Mouse (Mus musculus) neural tube, embryonic 15.5 days (tissue): ENCODE results near the gene Tpm1. TPM values are rescaled to one million over a fixed set of nuclear protein-coding genes. Genes with fewer than 3 reads are reported as not detected.
A peak's percentile ranks its signal among the peaks of the same experiment; 100 is the strongest.

Experiments used
- ATAC-seq: fragments of 200-750 bp; cut with Nextera tagmentation; 2 replicates; pipeline ENCODE4 v1.8.0; 2017; ENCODE audit warnings: mild to moderate bottlenecking, moderate TSS enrichment, moderate library complexity; ENCODE audit not compliant: low FRiP score
- H3K27ac ChIP-seq: fragments of 300-500 bp; sonication (generic); replicated peaks from 2 replicates; pipeline ENCODE4 v1.5.1; 2015; ENCODE audit warnings: mild to moderate bottlenecking, inconsistent platforms
- H3K27me3 ChIP-seq: fragments of 300-500 bp; sonication (generic); replicated peaks from 2 replicates; pipeline ENCODE4 v1.6.1; 2015; ENCODE audit warnings: inconsistent platforms
- H3K36me3 ChIP-seq: fragments of 300-500 bp; sonication (generic); 2 replicates; pipeline ENCODE4 v1.6.1; 2015; ENCODE audit warnings: inconsistent platforms
- H3K4me1 ChIP-seq: fragments of 300-500 bp; sonication (generic); 2 replicates; pipeline ENCODE4 v1.6.1; 2015; ENCODE audit warnings: inconsistent platforms
- H3K4me2 ChIP-seq: fragments of 300-500 bp; sonication (generic); 2 replicates; pipeline ENCODE4 v1.6.1; 2015; ENCODE audit warnings: inconsistent platforms, mild to moderate bottlenecking, moderate library complexity
- H3K4me3 ChIP-seq: fragments of 300-500 bp; sonication (generic); replicated peaks from 2 replicates; pipeline ENCODE4 v1.5.1; 2015; ENCODE audit warnings: mild to moderate bottlenecking, inconsistent platforms
- H3K9ac ChIP-seq: fragments of 300-500 bp; sonication (generic); replicated peaks from 2 replicates; pipeline ENCODE4 v1.6.1; 2015; ENCODE audit warnings: mild to moderate bottlenecking, inconsistent platforms
- H3K9me3 ChIP-seq: fragments of 300-500 bp; sonication (generic); replicated peaks from 2 replicates; pipeline ENCODE4 v1.6.1; 2016; ENCODE audit warnings: inconsistent platforms
- whole genome bisulfite sequencing: fragments of 180-500 bp; shearing (Covaris S2); methylation state at CpG from one replicate; pipeline ENCODE4 v1.1.7; 2015; ENCODE audit warnings: mixed read lengths; 5-methylcytosine and 5-hydroxymethylcytosine counted together
- polyA plus RNA-seq: library from polyadenylated mRNA; unstranded; fragments of >200 nt; fragmentation: Nextera tagmentation; extraction: Ambion mirVana; gene quantifications from 2 replicates; pipeline ENCODE4 v1.2.1, GENCODE M21; 2015

Tpm1 gene
- polyA plus RNA-seq, 1 experiment from 2014 or later, result 230 TPM

- no peak for ATAC-seq
- Histone ChIP-seq H3K9ac (no peak overlapping the region), H3K27ac (no peak overlapping the region), H3K9me3 (0 out of 2 replicates have a peak, but pooled peaks cover 3% of the 10 kb centered on the region), H3K4me2 (no peak overlapping the region), H3K4me1 (peaks cover 20% of the 10 kb centered on the region), H3K36me3 (peaks cover 50% of the 10 kb centered on the region), H3K27me3 (no peaks in the 10 kb centered on the region), H3K4me3 (no peak overlapping the region)
- 89% methylated on average over 12 of the region's 12 CpGs for WGBS
Observed at GRCm38 (mm10) chr9:67035957-67036451, 13.2 kb downstream of the Tpm1 start.

- Histone ChIP-seq H3K27me3 (no peaks in the 10 kb centered on the region), H3K9ac (no peak overlapping the region), H3K4me3 (no peak overlapping the region), H3K9me3 (0 out of 2 replicates have a peak, but pooled peaks cover 3% of the 10 kb centered on the region), H3K4me1 (peaks cover 8% of the 10 kb centered on the region), H3K36me3 (peaks cover 63% of the 10 kb centered on the region), H3K27ac (no peak overlapping the region), H3K4me2 (no peak overlapping the region)
- ATAC-seq, result no peak
- 95% methylated on average over 4 of the region's 4 CpGs for WGBS
Observed at GRCm38 (mm10) chr9:67034677-67035076, 14.5 kb downstream of the Tpm1 start.

- H3K36me3 ChIP-seq, result peaks cover 78% of the 10 kb centered on the region
- 0 out of 2 replicates have a peak, but pooled peaks cover 3% of the 10 kb centered on the region for H3K9me3 ChIP-seq
- H3K4me3 ChIP-seq, result no peak overlapping the region
- peaks cover 12% of the 10 kb centered on the region; the same call in 1 of the 2 replicates for H3K4me1 ChIP-seq
- H3K27ac ChIP-seq, result no peak overlapping the region
- WGBS, result 91% methylated on average over 10 of the region's 10 CpGs
- no peak overlapping the region for H3K4me2 ChIP-seq
- H3K9ac ChIP-seq, result no peak overlapping the region
- no peak for ATAC-seq
- H3K27me3 ChIP-seq, result no peaks in the 10 kb centered on the region
Observed at GRCm38 (mm10) chr9:67033016-67033415, 16.2 kb downstream of the Tpm1 start.

GRCm38 (mm10) chr9:67032611-67033010, 16.6 kb downstream of the Tpm1 start:
- WGBS, result 97% methylated on average over 15 of the region's 15 CpGs
- ATAC-seq, result no peak
- Histone ChIP-seq H3K4me2 (no peak overlapping the region), H3K4me3 (no peak overlapping the region), H3K9ac (no peak overlapping the region), H3K27ac (no peak overlapping the region), H3K27me3 (no peaks in the 10 kb centered on the region), H3K9me3 (0 out of 2 replicates have a peak, but pooled peaks cover 3% of the 10 kb centered on the region), H3K4me1 (peaks cover 12% of the 10 kb centered on the region; the same call in 1 of the 2 replicates), H3K36me3 (peaks cover 80% of the 10 kb centered on the region)

- H3K27me3 ChIP-seq, result no peaks in the 10 kb centered on the region
- no peak for ATAC-seq
- no peak overlapping the region for H3K9ac ChIP-seq
- WGBS, result 96% methylated on average over 13 of the region's 13 CpGs
- H3K4me1 ChIP-seq, result peaks cover 9% of the 10 kb centered on the region; the same call in 1 of the 2 replicates
- no peaks in the 10 kb centered on the region for H3K9me3 ChIP-seq
- no peak overlapping the region for H3K4me3 ChIP-seq
- H3K36me3 ChIP-seq, result peaks cover 86% of the 10 kb centered on the region
- no peak overlapping the region for H3K4me2 ChIP-seq
- no peak overlapping the region for H3K27ac ChIP-seq
Observed at GRCm38 (mm10) chr9:67029518-67029917, 19.7 kb downstream of the Tpm1 start.

GRCm38 (mm10) chr9:67028929-67029328, 20.3 kb downstream of the Tpm1 start:
- peaks cover 83% of the 10 kb centered on the region for H3K36me3 ChIP-seq
- no peak for ATAC-seq
- WGBS, result 82% methylated on average over 4 of the region's 4 CpGs

GRCm38 (mm10) chr9:67028133-67028724, 21.0 kb downstream of the Tpm1 start:
- Histone ChIP-seq H3K4me3 (no peak overlapping the region), H3K27me3 (no peaks in the 10 kb centered on the region), H3K4me2 (no peak overlapping the region), H3K4me1 (peaks cover 9% of the 10 kb centered on the region; the same call in 1 of the 2 replicates), H3K9me3 (no peaks in the 10 kb centered on the region), H3K36me3 (peaks cover 82% of the 10 kb centered on the region), H3K27ac (0 out of 2 replicates have a peak overlapping the region, but pooled peaks have one; percentile 9), H3K9ac (no peak overlapping the region)
- no peak for ATAC-seq
- 74% methylated on average over 12 of the region's 12 CpGs for WGBS

More at GRCm38 (mm10) chr9:67028929-67029328, 20.3 kb downstream of the Tpm1 start:
- no peak overlapping the region for H3K4me3 ChIP-seq
- H3K9me3 ChIP-seq, result no peaks in the 10 kb centered on the region
- H3K9ac ChIP-seq, result no peak overlapping the region
- peaks cover 9% of the 10 kb centered on the region; the same call in 1 of the 2 replicates for H3K4me1 ChIP-seq
- no peak overlapping the region for H3K4me2 ChIP-seq
- no peak overlapping the region for H3K27ac ChIP-seq
- no peaks in the 10 kb centered on the region for H3K27me3 ChIP-seq

GRCm38 (mm10) chr9:67026890-67027289, 22.3 kb downstream of the Tpm1 start:
- 94% methylated on average over 7 of the region's 7 CpGs for WGBS
- Histone ChIP-seq H3K4me3 (no peak overlapping the region), H3K36me3 (peaks cover 79% of the 10 kb centered on the region), H3K27me3 (no peaks in the 10 kb centered on the region), H3K4me1 (peaks cover 9% of the 10 kb centered on the region; the same call in 1 of the 2 replicates), H3K27ac (no peak overlapping the region), H3K9ac (no peak overlapping the region), H3K4me2 (no peak overlapping the region), H3K9me3 (no peaks in the 10 kb centered on the region)
- ATAC-seq, result no peak

- H3K27me3 ChIP-seq, result no peaks in the 10 kb centered on the region
Observed at GRCm38 (mm10) chr9:67026061-67026460, 23.1 kb downstream of the Tpm1 start.

GRCm38 (mm10) chr9:67024889-67025692, 24.1 kb downstream of the Tpm1 start:
- Histone ChIP-seq H3K27ac (no peak overlapping the region), H3K36me3 (peaks cover 72% of the 10 kb centered on the region), H3K4me1 (peaks cover 9% of the 10 kb centered on the region; the same call in 1 of the 2 replicates), H3K27me3 (no peaks in the 10 kb centered on the region), H3K4me3 (no peak overlapping the region), H3K4me2 (no peak overlapping the region), H3K9ac (no peak overlapping the region), H3K9me3 (no peaks in the 10 kb centered on the region)
- 94% methylated on average over 17 of the region's 17 CpGs for WGBS
- no peak for ATAC-seq

More at GRCm38 (mm10) chr9:67026061-67026460, 23.1 kb downstream of the Tpm1 start:
- Histone ChIP-seq H3K9ac (no peak overlapping the region), H3K36me3 (peaks cover 79% of the 10 kb centered on the region), H3K27ac (no peak overlapping the region), H3K4me3 (no peak overlapping the region), H3K4me2 (no peak overlapping the region), H3K4me1 (peaks cover 9% of the 10 kb centered on the region; the same call in 1 of the 2 replicates), H3K9me3 (no peaks in the 10 kb centered on the region)
- no peak for ATAC-seq
- 94% methylated on average over 7 of the region's 7 CpGs for WGBS

- Histone ChIP-seq H3K36me3 (peaks cover 57% of the 10 kb centered on the region), H3K27ac (no peak overlapping the region), H3K4me3 (no peak overlapping the region), H3K4me1 (peaks cover 3% of the 10 kb centered on the region; the same call in 1 of the 2 replicates), H3K27me3 (no peaks in the 10 kb centered on the region), H3K4me2 (no peak overlapping the region), H3K9ac (no peak overlapping the region), H3K9me3 (no peaks in the 10 kb centered on the region)
- ATAC-seq, result no peak
- 98% methylated on average over 9 of the region's 9 CpGs for WGBS
Observed at GRCm38 (mm10) chr9:67023371-67023770, 25.8 kb downstream of the Tpm1 start.
